Mouse (Mus musculus) heart, adult 2 months (tissue): ENCODE data around the gene Nectin1. TPM values are rescaled to one million over a fixed set of nuclear protein-coding genes. Genes with fewer than 3 reads are reported as not detected.

ENCODE experiments used
- DNase-seq, 2 experiments: peaks; one replicate each; pipeline ENCODE4 v3.0.0; 2021
- H3K27ac ChIP-seq: fragments of 200-600 bp; 2 replicates; pipeline ENCODE4 v1.8.1; 2022
- H3K27me3 ChIP-seq: fragments of 200-500 bp; 2 replicates; pipeline ENCODE4 v1.6.1; 2012; ENCODE audit warnings: mild to moderate bottlenecking, low read length, inconsistent platforms, mixed read lengths; ENCODE audit not compliant: control insufficient read depth, insufficient read depth
- H3K36me3 ChIP-seq: fragments of 200-500 bp; 2 replicates; pipeline ENCODE4 v1.6.1; 2012; ENCODE audit warnings: low read length, inconsistent platforms; ENCODE audit not compliant: control insufficient read depth, insufficient read depth
- H3K4me1 ChIP-seq: fragments of 200-500 bp; 2 replicates; pipeline ENCODE4 v1.6.1; 2011; ENCODE audit warnings: low read length; ENCODE audit not compliant: control insufficient read depth, insufficient read depth
- H3K4me3 ChIP-seq: fragments of 200-600 bp; 2 replicates; pipeline ENCODE4 v1.8.1; 2022
- H3K79me2 ChIP-seq: fragments of 200-500 bp; replicated peaks from 2 replicates; pipeline ENCODE4 v1.6.1; 2012; ENCODE audit warnings: mild to moderate bottlenecking, inconsistent platforms, low read length, moderate library complexity, mixed read lengths; ENCODE audit not compliant: control insufficient read depth, insufficient read depth
- H3K9ac ChIP-seq: fragments of 200-500 bp; 2 replicates; pipeline ENCODE4 v1.6.1; 2012; ENCODE audit warnings: low read depth, mild to moderate bottlenecking, control low read depth, inconsistent platforms, low read length, mixed read lengths
- CTCF ChIP-seq: fragments of 200-600 bp; IDR thresholded peaks from 2 replicates; pipeline ENCODE4 v1.8.1; 2022; ENCODE audit warnings: antibody characterized with exemption, mild to moderate bottlenecking, moderate library complexity
- EP300 ChIP-seq: fragments of 200-500 bp; IDR thresholded peaks from 2 replicates; pipeline ENCODE4 v1.6.1; 2011; ENCODE audit warnings: low read depth, low read length, control low read depth; ENCODE audit not compliant: insufficient read depth
- POLR2A ChIP-seq: fragments of 200-500 bp; IDR thresholded peaks from 2 replicates; pipeline ENCODE4 v1.6.1; 2011; ENCODE audit warnings: mild to moderate bottlenecking, low read depth, low read length, control low read depth; ENCODE audit not compliant: insufficient read depth
- WGBS: fragments of 180-500 bp; shearing (Covaris S2); methylation state at CpG from one replicate; pipeline ENCODE4 v1.1.7; 2018; 5-methylcytosine and 5-hydroxymethylcytosine counted together
- intact Hi-C: fragments of 180-260 bp; cut with DNase I; formaldehyde crosslinking; loops from one replicate; pipeline ENCODE4 v1.15.1; 2025
- polyA plus RNA-seq: library from polyadenylated mRNA; depleted of rRNA; stranded (reverse); fragments of >200 nt; gene quantifications from 2 replicates; pipeline ENCODE4 v1.2.3, GENCODE M21; 2012
- total RNA-seq, 2 experiments: library from RNA; stranded (reverse); gene quantifications; 2 replicates each; pipeline ENCODE4 v1.2.3; 2021

Gene Nectin1
- total and polyA plus RNA-seq, 3 experiments: 2.0 to 4.6 (median 2.9) TPM

DNA sequence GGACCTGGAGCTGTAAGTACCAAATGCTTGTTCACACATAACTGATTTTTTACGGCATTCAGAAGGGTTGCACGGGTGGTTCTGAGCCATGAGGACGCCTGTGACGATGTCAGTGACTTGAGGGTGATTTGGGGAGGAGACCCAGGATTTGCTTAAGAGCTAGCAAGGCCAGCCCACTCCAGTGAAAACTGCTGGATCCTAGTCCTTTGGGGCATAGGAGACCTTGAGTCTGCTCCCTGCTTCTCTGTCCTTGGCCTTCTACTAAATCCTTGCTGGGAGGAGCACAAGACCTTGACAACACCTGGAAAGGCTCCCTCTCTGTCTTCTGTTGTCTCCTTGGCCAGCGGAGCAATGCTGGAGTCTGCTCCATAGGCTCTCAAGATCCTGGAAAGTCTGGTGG is 4.7 kb downstream of the Nectin1 start:
- intact Hi-C loops: no loop called here
- Histone ChIP-seq H3K27me3 (peaks cover 7% of the 10 kb centered on the region), H3K9ac (no peak overlapping the region), H3K4me1 (peaks cover 2% of the 10 kb centered on the region; the same call in 1 of the 2 replicates), H3K36me3 (no peaks in the 10 kb centered on the region), H3K27ac (no peak overlapping the region), H3K79me2 (no peaks in the 10 kb centered on the region), H3K4me3 (no peak overlapping the region)
- TF ChIP-seq CTCF (no peak), POLR2A (no peak), EP300 (no peak)
- 90% methylated on average over 5 of the region's 5 CpGs for WGBS
- no peak for DNase-seq

DNA sequence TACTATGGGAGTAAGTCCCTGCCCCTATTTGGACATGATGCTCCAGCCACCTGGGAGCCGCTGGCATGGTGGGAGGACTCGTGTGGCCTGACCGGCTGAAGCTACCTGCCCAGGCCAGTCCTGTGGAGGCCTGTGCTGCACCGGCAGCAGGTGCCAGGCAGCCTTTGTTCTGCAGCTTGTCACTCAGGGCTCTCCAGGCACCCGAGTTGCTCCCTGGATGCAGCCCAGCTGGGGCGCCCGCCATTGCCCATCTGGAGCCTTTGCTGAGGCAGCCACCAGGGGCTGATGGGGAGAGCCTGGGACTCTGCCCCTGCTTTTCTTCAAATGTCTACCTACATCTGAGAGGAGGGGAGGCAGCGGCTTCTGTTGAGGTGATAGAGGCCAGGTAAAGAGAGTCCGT is 6.3 kb downstream of the Nectin1 start:
- TF ChIP-seq POLR2A (no peak), CTCF (no peak), EP300 (no peak)
- H3K36me3 ChIP-seq: no peaks in the 10 kb centered on the region
- 91% methylated on average over 9 of the region's 9 CpGs for WGBS

DNA sequence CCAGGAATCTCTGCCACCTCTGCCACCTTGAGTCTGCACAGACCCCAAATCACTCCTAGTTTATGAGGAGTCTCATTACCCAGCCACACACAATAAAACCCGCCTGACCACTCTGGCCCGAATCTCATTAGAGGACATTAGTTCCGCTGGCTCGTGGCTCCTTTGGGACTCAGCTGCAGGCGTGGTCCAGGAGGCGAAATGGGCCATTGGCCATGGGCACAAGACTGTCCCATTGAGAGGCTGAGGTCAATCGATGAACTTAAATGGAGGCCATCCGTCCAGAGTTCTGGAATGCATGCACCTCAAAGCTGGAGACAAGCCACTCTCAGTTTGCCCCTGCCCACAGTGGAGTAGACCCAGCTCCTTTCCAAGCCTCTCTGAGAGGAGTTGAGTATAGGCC is 7.3 kb downstream of the Nectin1 start:
- no peak overlapping the region for H3K27ac ChIP-seq
- intact Hi-C loops: no loop called here
- no peak for DNase-seq
- TF ChIP-seq EP300 (no peak), CTCF (no peak), POLR2A (no peak)
- H3K4me1 ChIP-seq: no peaks in the 10 kb centered on the region; the same call in 1 of the 2 replicates
- H3K79me2 ChIP-seq: no peaks in the 10 kb centered on the region
- no peaks in the 10 kb centered on the region for H3K36me3 ChIP-seq
- no peak overlapping the region for H3K4me3 ChIP-seq
- H3K27me3 ChIP-seq: no peaks in the 10 kb centered on the region
- no peak overlapping the region for H3K9ac ChIP-seq
- WGBS: 87% methylated on average over 8 of the region's 8 CpGs

More for the DNA sequence above, 6.3 kb downstream of the Nectin1 start:
- no peaks in the 10 kb centered on the region for H3K4me1 ChIP-seq
- H3K27me3 ChIP-seq: peaks cover 4% of the 10 kb centered on the region; the same call in 1 of the 2 replicates
- no peaks in the 10 kb centered on the region for H3K79me2 ChIP-seq
- intact Hi-C loops: no loop called here
- H3K4me3 ChIP-seq: no peak overlapping the region
- DNase-seq: no peak
- no peak overlapping the region for H3K27ac ChIP-seq
- H3K9ac ChIP-seq: no peak overlapping the region

DNA sequence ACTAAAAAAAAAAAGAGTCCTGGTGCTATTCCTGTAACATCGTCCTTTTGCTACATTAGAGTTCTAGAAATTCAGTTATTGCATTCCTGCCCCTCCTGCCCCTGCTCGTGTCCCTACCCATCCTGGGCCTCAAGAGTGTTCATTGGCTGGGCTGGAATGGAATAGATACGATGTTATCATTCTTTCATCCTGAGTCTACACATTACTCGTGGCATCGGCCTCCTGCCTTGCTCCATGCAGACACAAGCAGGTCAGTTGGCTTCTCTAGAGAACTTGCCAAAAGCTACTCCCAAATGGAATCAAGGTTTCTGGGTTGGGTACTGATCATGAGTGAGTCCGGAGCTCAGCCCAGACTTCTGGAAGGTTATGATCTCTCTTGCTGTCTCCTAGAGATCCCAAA is 9.7 kb downstream of the Nectin1 start:
- no peak overlapping the region for H3K4me3 ChIP-seq
- no peak for DNase-seq
- intact Hi-C loops: no loop called here

DNA sequence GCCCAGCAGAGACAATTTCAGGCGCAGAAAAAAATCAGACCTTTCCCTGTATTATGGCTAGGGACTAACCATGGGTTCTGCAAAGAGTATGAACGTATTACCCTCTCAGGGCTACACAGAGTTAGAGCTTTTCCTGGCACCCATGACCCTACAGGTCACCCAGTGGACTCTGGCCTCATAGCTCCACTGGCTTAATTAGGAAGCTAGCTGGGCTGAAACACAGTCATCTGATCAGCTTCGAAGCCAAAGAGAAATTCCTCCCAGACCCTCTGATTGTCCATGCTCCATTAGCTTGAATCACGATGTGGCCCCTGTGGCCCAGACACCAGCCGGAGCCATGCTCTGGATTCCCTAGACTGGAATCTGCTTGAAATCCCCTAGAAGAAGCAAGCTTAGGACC is 10.3 kb downstream of the Nectin1 start:
- intact Hi-C loops: no loop called here
- H3K79me2 ChIP-seq: no peaks in the 10 kb centered on the region
- TF ChIP-seq POLR2A: no peak
- TF ChIP-seq CTCF: no peak
- no peak for TF ChIP-seq EP300
- no peak overlapping the region for H3K27ac ChIP-seq
- no peaks in the 10 kb centered on the region for H3K36me3 ChIP-seq
- H3K9ac ChIP-seq: no peak overlapping the region
- no peak for DNase-seq
- no peaks in the 10 kb centered on the region; the same call in 1 of the 2 replicates for H3K4me1 ChIP-seq
- H3K27me3 ChIP-seq: no peaks in the 10 kb centered on the region
- H3K4me3 ChIP-seq: no peak overlapping the region
- 87% methylated on average over 5 of the region's 5 CpGs for WGBS

More for the DNA sequence above, 9.7 kb downstream of the Nectin1 start:
- no peak for TF ChIP-seq EP300
- TF ChIP-seq POLR2A: no peak
- no peak for TF ChIP-seq CTCF
- Histone ChIP-seq H3K27ac (no peak overlapping the region), H3K36me3 (no peaks in the 10 kb centered on the region), H3K79me2 (no peaks in the 10 kb centered on the region), H3K4me1 (no peaks in the 10 kb centered on the region; the same call in 1 of the 2 replicates), H3K9ac (no peak overlapping the region), H3K27me3 (no peaks in the 10 kb centered on the region)
- 71% methylated on average over 6 of the region's 6 CpGs for WGBS

DNA sequence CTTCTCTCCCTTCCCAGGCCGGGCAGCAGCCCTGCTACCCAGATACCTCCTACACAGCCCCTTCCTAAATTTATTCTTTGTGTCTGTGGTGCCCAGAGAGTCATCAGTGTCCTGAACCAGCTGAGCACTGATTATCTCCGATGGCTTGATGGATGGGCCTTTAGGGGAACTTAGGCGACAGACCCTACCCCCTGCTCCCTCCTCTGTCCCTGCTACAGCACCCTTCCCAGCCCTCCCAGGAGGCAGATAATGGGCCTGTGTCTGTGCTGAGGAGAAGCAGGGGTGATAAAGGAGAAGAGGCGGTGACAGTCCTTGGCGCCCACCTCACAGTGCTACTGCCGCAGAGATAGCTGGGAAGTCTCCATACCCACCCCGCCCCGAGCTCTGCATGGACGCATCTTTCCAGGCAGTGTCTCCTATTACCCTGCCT is 11.0 kb downstream of the Nectin1 start:
- Histone ChIP-seq H3K4me1 (no peaks in the 10 kb centered on the region; the same call in 1 of the 2 replicates), H3K4me3 (no peak overlapping the region), H3K27ac (no peak overlapping the region), H3K79me2 (no peaks in the 10 kb centered on the region), H3K27me3 (no peaks in the 10 kb centered on the region), H3K36me3 (no peaks in the 10 kb centered on the region), H3K9ac (no peak overlapping the region)
- no peak for TF ChIP-seq CTCF
- no peak for TF ChIP-seq EP300
- intact Hi-C loops: no loop called here
- 55% methylated on average over 9 of the region's 9 CpGs for WGBS
- no peak for DNase-seq
